Mouse (Mus musculus) mesoderm, embryonic 11.5 days (tissue): ENCODE data around the gene Ccdc106.
"Not testable (repeated sequence)": the region's sequence is repeated elsewhere in the genome, so short reads cannot be mapped to it uniquely, and the experiment has no call there.

Source experiments
- DNase-seq: peaks from one replicate; pipeline ENCODE4 v3.0.0-alpha.2; 2012; ENCODE audit warnings: low read depth, low spot score

The Ccdc106 gene

DNA sequence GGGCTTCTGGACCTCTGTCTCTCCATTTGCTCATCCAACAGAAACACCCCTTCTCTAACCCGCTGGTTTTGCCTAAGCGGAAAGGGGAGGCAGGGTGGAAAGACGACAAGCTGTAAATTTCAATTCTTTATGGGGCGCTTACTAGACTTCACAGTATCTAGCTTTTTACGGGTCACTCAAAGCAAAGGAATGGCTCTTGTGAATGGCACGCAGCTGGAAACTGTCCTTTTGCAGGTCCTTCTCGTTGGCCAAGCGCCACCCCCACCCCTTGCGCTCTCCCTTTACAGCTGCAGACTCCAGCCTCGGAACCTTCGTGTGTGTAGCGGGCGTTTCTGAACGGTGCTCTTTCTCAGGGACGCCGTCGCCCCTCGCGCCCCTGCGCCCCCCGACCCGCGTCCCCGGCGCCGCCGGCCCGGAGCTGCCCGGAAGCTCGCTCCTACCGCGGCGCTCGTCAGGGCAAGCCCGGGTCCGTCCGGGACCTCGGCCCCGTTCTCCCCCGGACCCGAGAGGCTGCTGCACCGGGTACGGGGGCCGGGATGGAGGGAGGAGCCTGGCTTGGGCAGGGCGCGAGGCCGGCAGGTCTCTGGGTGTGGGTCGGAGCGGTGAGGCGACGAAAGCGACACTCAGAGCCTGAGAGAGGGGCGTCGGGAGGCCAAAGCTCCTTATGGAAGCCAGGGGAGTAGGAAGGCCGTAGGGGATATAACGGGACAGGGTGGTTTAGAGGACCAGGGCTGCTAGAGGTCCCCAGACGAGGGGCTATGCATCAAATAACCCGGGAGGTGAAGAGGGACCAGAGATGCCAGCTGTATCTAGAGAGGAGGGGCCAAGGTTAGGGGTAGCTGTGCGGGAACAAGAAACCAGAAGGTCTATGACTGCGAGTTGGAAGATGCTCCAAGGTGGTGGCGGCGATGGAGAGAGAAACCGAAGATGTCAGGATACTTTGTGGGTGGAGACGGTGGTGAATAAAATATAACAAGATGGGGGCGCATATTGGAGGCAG, 31.1 kb downstream of the Ccdc106 start, which contains the start of gene Zfp580:
TSS of gene Zfp580 (plus strand) at position 346 of the 1,000 bp plus-strand sequence.
- DNase-seq, result peak; percentile 84

DNA sequence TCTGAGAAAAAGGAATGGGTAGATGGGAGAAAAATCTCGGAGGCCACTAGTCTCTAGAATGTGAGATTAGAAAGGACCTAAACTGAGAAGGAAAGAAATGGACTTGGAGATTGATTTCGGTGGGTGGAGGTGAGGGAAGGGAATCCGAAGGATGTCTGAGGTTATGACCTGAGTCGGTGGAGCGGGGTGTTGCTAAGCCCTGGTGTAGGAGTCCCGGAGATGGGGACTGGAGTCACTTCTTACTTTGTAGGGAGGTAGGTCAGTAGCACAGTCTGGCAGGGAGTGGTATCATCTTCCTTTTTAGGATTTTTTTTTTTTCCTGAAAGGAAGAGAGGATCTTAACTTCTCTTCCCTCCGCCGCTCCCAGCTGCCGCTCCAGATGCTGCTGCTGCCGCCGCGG, 32.1 kb downstream of the Ccdc106 start:
- no peak for DNase-seq

DNA sequence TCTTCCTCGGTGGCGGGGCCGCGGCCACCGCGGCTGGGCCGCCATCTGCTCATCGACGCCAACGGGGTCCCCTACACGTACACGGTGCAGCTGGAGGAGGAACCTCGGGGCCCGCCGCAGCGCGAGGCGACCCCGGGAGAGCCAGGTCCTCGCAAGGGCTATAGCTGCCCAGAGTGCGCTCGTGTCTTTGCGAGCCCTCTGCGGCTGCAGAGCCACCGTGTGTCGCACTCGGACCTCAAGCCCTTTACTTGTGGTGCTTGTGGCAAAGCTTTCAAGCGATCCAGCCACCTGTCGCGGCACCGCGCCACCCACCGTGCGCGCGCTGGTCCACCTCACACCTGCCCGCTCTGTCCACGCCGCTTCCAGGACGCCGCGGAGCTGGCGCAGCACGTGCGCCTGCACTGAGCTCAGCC, 32.6 kb downstream of the Ccdc106 start:
- DNase-seq, result no peak

DNA sequence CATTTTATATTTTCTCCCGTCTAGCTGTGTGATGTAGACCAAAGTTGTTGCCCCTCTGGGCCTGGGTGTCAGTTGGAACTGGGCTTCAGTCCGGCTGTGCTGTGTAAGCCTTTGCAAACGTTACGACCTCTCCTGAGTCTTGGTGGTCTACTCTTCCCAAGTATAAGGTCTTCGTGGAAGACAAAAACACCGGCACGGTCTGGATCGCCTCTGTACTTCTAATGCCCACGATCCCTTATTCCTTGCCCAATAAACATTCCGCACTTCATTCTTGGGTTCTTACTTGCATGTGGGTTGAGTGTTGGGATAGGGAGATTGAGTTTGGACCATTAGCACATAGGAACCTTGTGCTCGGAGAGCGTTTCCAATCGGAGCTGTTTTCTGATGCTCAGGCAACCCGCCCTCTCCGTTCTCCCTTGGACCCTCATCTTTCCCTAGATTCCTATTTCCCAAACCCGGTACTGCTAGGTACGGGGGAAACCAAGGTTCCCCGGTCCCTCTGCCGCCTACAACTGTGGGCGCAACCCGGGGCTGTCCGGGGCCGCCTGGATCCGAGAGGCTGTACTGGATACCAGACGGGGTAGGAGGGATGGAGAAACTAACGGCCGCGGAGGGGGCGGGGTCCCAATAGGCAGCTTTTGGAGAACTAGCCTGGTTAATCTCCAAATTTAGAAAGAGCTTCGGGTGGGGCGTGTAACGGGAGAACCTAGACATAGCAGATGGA, 33.3 kb downstream of the Ccdc106 start:
- DNase-seq, result no peak

DNA sequence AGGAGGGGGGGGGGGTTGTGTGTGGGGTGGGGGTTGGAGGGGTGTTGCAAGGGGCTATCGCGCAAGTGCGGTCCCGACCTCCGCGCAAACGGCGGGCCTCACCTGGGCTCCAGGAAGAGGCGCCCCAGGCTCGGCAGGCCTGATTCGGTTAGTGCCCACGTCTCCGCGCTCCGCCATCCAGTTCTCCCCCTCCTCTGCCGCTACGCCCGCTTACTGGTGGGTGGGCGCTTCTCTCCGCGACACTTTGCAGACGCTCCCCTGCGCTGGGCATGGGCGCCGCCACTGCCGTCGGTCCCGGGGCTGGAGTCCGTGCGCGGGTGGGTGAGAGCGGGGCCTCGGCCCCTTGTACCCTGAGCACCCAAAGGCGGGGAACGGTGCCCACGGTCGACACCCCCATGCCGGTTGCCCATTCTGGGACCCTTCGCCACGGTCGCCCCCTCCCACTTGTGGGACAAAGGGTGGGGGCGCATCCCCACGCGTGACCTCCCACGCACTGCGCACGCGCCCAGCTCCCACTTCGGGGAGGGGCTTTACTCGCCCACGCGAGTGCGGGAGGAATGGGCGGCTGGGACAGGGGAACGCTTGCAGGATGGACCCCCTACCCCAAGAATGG, 36.4 kb downstream of the Ccdc106 start:
- DNase-seq, result no peak

DNA sequence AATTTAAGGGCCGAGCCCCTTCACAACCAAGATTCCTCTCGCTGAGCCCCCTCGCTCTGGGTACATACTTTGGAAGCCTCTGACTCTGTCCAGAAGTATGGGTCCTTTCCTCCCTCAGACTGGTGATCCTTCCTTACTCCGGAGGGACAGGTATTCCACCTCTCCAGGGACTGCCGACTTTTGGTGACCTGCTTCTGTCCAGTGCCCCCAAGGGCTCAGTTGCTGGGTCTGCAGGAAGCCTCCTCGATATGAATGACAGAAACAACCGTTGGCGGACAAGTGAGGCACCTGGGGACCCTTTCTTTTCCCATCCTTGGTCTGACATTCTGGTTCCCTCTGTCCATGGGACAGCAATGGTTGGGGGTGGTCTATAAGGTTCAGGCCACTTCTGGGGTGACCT, 37.0 kb downstream of the Ccdc106 start:
- no peak for DNase-seq

DNA sequence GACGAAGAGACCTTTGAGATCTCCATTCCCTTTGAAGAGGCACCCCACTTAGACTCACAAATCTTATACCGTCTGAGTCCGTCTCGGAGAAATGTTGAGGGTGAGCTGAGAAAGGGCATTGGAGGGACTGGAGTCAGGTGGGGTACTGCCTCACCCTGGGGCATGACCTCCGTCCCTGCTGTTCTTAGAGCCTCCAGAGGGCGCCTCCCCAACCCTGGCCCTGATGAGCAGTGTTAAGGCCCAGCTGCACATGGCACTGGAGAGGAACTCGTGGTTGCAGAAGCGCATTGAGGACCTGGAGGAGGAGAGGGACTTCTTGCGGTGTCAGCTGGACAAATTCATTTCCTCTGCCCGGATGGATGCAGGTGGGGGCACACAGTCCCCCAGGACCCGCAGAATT, 37.5 kb downstream of the Ccdc106 start:
- no peak for DNase-seq

DNA sequence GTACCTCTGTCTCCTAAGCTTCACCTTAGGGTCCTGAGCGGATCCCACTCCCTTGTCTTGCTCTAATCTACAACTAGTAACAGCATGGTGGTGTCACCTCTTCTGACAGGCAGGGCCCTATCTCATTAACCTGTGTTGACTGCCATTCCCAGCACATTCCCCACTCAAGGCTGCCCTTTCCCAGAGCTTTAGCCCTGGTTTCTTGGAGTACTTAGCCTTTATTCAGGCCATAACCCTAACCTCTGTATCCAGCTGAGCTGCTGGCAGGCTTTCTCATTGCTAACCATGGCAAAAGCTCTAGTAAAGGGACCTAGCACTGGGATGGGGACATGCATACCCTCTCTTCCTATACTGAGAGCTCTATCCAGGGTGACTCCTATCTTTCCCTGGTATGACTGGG, 38.3 kb downstream of the Ccdc106 start:
- no peak for DNase-seq

DNA sequence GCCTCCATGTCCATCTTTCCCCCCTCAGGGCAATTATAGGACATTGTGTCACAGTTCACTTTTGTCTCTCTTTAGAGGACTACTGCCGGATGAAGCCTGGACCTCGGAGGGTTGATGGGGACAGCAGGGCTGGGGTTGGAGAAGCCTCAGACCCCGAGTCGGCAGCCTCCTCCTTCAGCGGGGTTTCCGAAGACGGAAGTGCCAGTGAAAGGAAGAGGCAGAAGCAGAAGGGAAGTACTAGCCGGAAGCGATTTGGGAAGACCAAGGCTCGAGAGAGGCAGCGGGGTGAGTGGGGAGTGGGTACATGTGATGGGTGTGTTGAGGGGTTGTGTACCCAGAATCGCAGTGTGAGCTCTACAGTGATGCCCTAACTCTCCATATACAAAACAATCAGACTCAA, 39.1 kb downstream of the Ccdc106 start:
- DNase-seq, result no peak

DNA sequence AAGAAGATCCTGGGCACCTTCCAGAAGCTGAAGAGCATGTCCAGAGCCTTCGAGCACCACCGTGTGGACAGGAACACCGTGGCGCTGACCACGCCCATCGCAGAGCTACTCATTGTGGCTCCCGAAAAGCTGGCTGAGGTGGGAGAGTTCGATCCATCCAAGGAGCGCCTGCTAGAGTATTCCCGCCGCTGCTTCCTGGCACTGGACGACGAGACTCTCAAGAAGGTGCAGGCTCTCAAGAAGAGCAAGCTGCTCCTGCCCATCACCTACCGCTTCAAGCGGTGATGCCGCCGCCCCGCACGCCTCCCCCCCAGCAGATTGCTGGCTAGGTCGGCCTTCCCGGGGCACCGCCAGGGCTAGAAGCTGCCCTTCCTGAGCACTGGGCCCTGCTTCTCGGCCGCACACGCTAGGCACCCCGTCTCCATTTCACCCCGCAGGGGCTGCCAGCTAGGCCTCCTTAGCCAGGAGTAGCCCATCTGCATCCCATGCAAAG, 39.9 kb downstream of the Ccdc106 start:
- DNase-seq, result peak; percentile 84

DNA sequence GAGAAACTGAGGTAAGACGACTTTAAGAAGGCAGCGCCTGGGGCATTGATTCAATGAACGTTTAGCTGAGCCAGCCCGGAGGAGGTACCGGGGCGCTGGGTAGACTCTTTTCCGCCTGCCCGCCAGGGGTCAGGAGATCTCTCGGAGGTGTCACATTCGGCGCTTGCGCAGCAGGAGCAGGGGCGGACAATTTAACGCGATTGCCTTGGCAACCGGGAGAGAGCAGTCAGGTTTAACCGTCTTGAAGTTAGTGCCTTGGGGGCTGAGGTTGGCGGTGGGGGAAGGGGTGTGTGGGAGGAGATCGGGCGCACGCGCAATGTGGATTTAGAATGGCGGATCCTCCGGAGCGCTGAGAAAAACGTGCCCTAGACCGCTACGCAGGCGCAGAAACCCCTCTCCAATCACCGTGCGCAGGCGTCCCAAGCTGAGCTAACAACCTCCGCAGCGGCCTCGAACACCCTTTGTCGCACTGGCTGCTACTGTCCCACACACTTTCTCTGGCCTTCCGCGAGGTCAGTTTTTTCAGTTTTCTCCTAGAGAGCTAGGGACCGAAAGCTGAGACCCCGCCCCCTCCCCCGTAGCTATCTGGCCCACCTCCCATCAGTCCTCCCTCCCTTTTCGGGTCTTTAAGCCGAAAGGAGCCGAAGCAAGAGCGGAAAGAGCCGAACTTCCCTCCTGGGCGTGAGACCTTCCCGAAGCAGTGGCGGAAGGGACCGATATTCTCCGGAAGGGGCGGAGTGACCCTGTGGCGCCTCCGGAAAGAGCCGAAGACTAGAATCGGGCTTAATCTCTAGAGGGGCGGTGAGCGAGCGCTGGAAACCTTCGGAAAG, 40.8 kb downstream of the Ccdc106 start:
- peak; percentile 99 for DNase-seq

DNA sequence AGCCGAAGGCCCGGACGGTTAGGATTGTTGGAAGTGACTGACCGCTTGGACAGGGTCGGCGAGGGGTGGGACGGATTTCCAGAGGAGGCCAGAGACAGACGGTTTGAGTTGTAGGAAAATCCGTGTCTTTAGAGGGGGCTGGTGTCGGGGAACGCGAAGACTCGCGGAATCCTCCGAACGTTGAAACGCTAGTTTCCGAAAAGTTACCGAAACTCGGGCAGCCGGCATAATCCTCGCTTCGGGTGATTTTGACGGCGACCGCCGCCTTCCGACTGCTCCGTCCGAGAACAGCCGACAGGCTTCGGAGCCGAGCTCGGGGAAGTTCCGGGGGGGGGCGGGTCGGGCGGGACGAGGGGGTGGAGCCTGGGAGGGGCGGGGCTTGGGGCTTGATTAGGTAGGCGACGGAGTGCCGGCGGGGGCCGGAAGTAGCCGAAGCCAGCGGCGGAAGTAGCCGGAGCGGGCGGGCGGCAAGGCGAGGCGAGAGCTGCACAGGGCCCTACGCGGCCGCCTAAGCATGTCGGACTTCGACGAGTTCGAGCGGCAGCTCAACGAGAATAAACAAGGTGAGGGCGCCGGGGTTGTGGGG, 41.5 kb downstream of the Ccdc106 start, which contains the start of gene U2af2:
TSS of gene U2af2 (plus strand) at position 370 of the 586 bp plus-strand sequence.
- DNase-seq, result peak; percentile 93

DNA sequence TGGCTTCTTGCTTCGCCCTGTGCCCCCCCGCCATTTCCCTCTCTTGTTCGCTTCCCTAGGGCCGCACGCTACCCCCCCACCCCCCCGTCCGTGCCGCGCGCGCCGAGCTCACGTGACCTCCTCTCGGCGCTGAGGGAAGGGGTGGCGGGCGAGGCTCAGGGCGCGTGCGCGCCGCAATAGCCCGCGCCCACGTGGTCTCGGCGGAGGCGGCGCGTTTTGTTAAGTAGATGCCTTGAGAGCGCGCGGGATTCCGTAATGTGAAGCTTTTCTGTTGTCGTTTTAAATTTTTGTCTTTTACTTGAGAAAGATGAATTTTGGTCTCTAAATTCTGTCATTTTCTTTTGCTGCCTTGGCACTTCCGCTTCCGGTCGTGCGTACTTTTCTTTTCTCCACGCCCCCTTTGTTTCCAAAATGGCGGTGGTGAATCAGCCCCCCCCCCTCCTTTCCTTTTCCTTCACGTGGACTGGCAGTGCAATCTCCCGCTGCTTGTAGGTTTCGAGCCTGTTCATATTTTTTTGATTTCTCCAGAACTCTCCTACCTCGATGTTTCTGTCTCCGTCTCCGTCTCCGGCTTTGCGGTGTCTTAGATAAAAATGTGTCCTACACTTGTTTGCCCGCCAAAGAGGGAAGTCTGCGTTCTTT, 42.1 kb downstream of the Ccdc106 start:
- peak; percentile 88 for DNase-seq

DNA sequence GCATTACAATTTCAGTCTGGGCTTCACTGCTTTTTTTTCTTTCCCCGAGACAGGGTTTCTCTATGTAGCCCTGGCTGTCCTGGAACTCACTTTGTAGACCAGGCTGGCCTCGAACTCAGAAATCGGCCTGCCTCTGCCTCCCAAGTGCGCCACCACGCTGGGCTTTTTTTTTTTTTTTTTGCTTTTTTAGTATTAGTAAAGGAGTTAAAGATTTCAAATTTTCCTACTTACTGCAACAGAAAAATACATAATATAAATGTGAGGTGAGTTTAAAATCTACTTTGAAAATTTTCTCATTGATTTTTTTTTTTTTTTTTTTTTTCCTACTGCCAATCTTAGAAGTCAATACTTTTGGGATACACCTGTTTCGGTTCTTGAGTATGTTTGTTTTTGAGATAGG, 44.5 kb downstream of the Ccdc106 start:
- DNase-seq, result no peak

DNA sequence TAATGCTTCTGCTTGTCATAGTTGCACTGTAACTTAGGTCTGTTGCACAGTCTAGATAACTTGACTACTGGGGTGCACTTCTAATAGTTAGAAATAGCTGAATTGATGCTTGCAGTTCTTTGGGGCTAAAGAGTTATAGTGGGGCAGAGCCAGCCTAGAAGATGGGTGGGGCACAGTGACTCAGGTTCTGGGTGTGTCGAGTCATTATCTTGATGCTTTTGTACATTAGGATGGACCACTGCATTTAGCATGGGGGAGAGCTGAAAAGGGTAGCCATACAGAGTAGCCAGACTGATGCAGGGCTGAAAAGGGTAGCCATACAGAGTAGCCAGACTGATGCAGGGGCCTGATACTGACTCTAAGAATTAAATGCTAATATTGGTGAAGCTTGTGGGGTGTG, 53.2 kb downstream of the Ccdc106 start:
- no peak for DNase-seq

DNA sequence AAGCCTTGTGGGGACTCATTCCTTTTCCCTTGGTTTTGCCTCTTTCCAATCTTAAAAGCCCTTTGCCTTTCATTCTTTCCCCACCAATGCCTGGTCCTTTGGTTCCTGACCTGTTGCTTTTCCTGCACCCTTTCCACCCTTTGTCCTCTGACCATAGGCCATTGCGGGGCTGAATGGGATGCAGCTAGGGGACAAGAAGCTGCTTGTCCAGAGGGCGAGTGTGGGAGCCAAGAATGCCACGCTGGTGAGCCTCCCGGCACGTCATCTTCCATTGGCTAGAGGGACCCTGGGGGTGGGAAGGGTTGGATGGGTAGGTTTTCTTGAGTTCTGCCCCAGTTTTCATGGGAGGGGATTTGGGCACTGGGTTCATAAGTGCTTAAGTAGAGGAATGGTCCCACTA, 54.6 kb downstream of the Ccdc106 start:
- no peak for DNase-seq

DNA sequence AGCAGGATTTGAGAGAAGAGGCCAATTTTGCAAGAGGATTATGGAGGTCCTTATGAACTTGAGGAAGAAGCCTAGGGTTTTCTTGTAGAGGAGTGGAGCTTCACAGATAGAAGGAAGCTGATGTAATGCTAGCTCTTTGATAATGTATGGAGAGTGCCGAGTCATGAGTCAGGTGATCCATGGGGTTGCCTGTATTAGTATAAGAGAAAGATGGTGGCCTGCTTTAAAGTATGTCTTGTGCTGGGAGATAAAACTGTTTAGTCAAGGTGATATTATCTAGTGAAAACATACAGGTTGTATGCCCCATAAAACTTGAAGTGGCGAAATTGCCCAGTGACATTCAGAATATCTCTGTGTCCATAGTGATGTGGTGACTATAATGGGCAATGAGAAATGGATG, 56.6 kb downstream of the Ccdc106 start:
- no peak for DNase-seq

DNA sequence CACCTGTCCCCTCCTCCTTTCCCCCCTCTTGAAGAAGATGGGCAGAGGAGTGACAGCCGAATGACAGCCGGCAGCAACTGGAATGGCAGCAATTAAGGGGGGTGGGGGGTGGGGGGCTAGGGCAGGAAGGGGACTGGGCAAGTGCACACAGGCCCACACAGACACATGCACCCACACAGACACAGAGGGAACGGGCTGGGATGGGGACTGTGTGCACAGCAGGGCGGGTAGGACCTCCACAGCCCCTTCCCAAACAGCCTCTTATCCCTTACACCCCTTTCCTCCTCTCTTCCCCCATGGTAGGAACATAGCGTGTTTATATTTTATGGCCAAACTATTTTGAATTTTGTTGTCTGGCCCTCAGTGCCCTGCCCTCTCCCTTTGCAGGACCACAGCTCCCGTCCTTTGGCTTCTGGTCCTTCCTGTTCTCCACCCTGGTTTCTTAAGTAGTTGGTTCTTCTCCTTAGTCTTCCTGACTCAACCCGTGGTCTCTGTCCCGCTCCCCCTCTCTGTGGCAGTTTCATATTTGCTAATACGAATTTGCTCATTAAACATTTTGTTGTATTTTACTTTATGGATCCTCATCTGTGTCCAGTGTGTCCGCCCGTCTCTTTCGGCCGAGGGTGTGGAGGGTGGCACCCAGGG, 59.1 kb downstream of the Ccdc106 start:
- not testable (repeated sequence) for DNase-seq

DNA sequence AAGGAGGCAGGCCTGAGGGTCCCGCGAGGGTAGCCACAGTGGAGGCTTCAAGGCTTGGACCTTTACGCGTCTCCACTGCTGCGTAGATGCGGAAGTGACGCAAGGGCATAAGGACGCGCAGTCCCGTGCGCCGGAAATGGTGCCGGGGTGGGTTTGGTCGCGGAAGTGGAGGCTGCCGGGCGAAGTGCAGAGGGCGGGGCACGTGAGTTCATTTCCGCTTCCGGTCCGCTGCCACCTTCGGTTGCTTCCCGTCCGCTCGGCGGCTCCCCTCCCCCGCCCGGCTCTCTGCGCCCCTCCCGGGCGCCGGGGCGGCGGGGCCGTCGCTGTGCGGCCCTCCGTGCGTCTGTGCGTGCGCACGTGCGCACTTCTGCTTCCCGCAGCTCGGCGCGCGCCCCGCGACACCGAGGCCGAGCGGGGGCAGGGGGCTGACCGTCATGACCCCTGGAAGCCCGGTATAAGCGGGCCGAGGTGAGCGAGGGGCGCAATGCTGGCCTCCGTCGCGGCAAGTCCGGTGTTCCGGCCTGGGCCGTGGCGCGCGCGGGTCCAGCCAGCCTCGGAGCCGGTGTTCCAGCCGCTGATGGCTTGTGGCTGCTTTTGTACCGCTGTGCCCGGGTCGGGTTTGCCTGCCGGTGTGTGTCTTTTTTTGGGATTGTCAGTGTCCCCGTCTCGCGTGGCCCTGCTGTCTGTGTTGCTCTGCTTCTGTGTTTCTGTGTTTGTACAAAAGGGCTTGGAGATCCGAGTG, 59.8 kb downstream of the Ccdc106 start, which contains the start of gene Epn1:
TSS of gene Epn1 (plus strand) at position 226 of the 742 bp plus-strand sequence.
- DNase-seq, result peak; percentile 97
